Mouse (Mus musculus) common myeloid progenitor, adult 5-6 weeks (primary cell): ENCODE results near the gene Gga3. TPM values are rescaled to one million over a fixed set of nuclear protein-coding genes. Genes with fewer than 3 reads are reported as not detected.
A peak's percentile ranks its signal among the peaks of the same experiment; 100 is the strongest.
"Not testable (repeated sequence)": the region's sequence is repeated elsewhere in the genome, so short reads cannot be mapped to it uniquely, and the experiment has no call there.

Experiments used
- ATAC-seq: replicated peaks from 2 replicates; pipeline ENCODE4 v1.8.0; 2016; ENCODE audit warnings: low read depth, mild to moderate bottlenecking, moderate TSS enrichment, inconsistent platforms; ENCODE audit not compliant: poor library complexity, severe bottlenecking
- total RNA-seq: library from RNA; stranded (forward); fragments of 200-1000, 187-1606 nt; gene quantifications from 2 replicates; pipeline ENCODE4 v1.2.3, GENCODE M21; 2017

The Gga3 gene
- 21.3 and 38.2 TPM in 2 replicates for total RNA-seq

DNA sequence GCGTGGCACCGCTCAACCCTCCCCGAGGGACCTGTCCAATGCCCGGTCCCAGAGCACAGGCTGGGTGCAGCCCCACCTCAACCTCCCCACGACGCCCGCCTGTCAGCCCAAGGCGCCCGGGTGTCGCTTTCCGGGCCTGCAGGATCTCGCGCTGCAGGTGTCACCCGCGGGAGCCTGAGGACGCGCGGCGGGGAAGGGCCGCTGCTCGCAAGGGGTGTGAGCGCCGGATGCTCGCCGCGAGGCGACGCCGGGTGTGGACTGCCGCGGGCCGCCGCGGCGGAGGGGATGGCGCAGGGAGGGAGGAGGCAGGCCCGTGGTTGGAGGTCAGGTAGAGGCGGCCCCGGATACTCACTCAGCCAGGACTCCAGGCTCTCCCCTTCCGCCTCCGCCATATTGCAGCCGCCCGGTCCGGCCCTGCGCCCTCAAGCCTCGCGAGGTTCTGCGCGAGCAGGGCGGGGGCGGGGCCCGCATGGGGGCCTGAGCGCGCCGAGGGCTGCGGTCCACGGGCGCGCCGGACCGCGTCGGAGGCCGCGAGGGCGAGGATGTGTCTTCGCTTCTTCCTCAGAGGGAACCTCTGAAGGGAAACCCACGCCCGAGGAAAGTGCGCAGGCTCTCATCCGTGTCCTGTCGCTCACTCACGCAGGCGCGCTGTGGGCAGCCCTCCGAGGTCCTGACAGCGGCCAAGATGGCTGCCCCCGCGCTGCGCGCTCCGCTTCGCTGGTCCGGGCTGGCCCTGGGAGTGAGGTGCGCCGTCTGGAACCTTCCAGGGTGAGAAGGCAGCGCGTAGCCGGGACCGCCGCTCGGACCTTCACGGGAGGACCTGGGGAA is at the start of gene Gga3, which contains the start of gene Mrps7:
Gene Gga3, minus strand, starts transcription at position 576 of the 828 bp plus-strand sequence.
Gene Mrps7, plus strand, starts transcription at position 450 of the 828 bp plus-strand sequence.
- ATAC-seq: peak; percentile 83

DNA sequence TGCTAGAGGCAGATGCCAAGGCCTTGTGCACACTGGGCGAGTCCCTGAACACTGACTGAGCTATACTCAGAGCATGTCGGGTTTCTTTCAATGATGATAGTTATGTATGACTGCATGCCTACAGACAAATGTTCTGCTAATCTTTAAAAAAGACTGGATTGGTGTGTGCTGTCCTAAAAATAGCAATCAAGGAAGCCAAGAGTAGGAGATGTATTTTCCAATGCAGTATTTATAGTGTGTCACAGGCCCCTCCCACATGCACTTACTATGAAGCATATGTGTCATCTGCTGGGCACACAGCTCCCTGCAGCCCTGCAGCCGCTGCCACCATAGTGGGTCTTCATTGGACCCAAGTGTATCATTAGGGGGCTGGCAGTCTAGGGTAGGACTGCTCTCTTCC is 49.3 kb upstream of the Gga3 start:
- ATAC-seq: no peak

- no peak for ATAC-seq
These were observed 47.8 kb upstream of the Gga3 start for GRCm38 (mm10) chr11:115651680-115652079.

DNA sequence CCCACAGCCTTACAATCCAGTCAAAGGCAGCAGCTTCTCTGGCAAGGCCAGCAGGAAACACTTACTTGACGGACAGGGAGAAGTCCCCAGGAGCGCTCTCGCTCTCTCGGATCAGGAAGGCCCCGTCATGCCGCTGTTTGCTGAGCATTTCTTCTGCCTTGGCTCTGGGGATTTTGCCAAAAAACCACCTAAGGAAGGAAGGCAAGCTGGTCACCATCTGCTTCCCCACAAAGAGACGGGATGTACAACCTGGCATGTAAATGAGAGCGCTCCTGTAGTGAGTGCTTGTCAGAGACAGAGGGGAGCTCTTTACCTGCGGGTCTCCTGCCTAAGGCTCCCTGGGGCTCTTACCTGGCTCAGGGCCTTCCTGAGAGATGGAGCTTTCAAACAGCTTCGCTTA is 45.9 kb upstream of the Gga3 start:
- no peak for ATAC-seq

GRCm38 (mm10) chr11:115647459-115647858 is 43.6 kb upstream of the Gga3 start:
- peak; percentile 51 for ATAC-seq

GRCm38 (mm10) chr11:115646439-115646838 is 42.6 kb upstream of the Gga3 start:
- ATAC-seq: no peak

GRCm38 (mm10) chr11:115645498-115645897 is 41.6 kb upstream of the Gga3 start:
- ATAC-seq: not testable (repeated sequence)

DNA sequence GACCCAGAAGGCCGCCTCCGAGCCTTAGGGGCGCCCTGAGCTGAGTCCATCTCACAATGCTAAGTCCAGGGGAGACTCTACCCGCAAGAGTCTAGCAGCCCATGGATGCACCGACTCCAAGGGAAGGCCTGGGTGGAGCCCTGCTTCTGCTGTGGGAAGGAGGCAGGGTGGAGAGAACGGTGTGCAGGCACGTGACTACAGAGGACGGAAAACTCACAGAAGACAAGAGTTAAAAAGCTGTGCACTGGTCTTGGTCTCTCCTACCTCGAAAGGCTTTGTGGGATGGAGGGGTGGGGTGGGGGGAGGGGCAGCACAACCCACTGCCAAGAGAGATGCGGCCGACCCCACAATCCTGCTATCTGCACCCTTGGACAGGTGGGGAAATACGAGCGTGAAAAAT is 40.5 kb upstream of the Gga3 start:
- ATAC-seq: no peak

- peak; percentile 53 for ATAC-seq
These were observed 39.4 kb upstream of the Gga3 start for GRCm38 (mm10) chr11:115643265-115643664.

DNA sequence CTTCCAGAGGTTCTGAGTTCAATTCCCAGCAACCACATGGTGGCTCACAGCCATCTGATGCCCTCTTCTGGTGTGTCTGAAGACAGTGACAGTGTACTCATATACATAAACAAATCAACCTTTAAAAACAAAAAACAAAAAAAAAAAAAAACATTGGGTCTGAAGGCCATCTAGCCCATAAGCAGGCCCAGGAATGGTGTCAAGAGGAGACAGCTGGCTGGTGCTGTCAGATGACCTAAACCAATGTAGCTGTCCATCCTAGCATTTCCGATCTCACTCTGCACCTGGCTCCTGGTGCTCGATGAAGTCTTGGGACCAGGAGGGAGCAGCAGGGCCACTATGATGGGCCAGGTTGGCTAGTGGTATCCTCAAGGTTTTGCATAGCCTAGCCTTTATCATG is 38.9 kb upstream of the Gga3 start:
- no peak for ATAC-seq

GRCm38 (mm10) chr11:115641664-115642036 is 37.8 kb upstream of the Gga3 start:
- ATAC-seq: no peak

GRCm38 (mm10) chr11:115640978-115641663 is 37.3 kb upstream of the Gga3 start:
- peak; percentile 59 for ATAC-seq

GRCm38 (mm10) chr11:115640311-115640828 is 36.5 kb upstream of the Gga3 start:
- ATAC-seq: no peak

- no peak for ATAC-seq
These were observed 35.7 kb upstream of the Gga3 start for GRCm38 (mm10) chr11:115639540-115639939.

GRCm38 (mm10) chr11:115638498-115639409 is 34.9 kb upstream of the Gga3 start:
- ATAC-seq: peak; percentile 36

- no peak for ATAC-seq
These were observed 33.1 kb upstream of the Gga3 start for GRCm38 (mm10) chr11:115636960-115637359.

GRCm38 (mm10) chr11:115635484-115635883 is 31.6 kb upstream of the Gga3 start:
- no peak for ATAC-seq

DNA sequence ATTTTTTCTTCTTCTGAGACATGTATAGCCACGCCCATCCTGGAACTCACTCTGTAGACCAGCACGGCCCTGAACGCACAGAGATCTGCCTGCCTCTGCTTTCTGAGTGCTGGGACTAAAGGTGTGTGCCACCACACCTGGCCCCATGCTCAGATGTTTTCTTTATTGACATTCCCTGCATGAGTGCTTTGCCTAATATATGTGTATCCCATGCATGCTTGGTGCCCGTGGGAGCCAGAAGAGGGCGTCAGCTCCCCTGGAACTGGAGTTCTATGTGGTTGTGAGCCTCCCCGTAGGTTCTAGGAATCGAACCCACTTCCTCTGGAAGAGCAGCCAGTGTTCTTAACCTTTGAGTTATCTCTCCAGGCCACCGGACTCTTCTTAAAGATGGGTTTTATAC is 31.2 kb upstream of the Gga3 start:
- ATAC-seq: no peak

DNA sequence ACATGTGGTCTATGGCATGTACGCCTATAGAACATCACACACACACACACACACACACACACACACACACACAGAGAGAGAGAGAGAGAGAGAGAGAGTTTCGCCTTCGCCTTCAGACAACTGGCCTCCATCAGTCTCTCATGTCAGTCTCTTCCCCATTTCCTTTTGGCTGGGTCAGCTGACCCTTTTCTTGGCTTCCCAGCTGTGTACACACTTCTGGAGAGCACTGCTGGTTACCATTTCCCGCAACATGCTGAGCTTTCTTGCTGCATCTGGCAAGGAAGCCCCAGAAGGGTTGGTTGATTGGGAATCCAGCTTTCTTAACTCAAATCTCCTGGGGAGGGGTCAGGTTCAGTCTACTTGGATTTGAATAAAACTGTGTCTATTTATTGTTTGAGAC is 30.3 kb upstream of the Gga3 start:
- ATAC-seq: no peak

DNA sequence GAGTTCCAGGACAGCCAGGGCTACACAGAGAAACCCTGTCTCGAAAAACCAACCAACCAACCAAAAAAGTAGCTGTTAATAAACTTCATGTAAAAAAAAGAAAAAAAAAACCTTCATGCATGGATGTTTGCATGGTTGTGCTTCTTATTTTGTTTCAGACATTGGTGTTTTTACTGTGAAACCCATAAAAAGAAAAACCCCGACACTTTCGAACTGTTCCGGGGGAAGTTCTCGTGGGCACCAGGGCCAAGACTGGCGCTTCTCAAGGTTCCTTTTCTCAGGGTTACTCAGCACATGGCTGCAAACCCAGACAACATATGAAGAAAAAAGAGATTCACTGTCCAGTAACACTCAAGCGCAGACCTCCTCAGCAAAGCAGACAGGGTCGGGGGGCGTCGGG is 29.0 kb upstream of the Gga3 start:
- ATAC-seq: no peak
